Mouse (Mus musculus): Measurements from ENCODE around the gene Gbf1.

GRCm38 (mm10) chr19:46110214-46110613, 42.1 kb upstream of the Gbf1 start:
- no peak for TF ChIP-seq POLR2A (IDR thresholded peaks at IDR 0.05; ENCODE audit: control insufficient read depth, low read depth, low read length)
- no peak for TF ChIP-seq CTCF (IDR thresholded peaks at IDR 0.05; ENCODE audit: control insufficient read depth, insufficient read depth, insufficient replicate concordance, low read depth, low read length)

Data from testis, adult 2 months (tissue).